Mouse (Mus musculus) A20 (cell line): ENCODE measurements around the gene Usp2.

Experiments
- DNase-seq: peaks from one replicate; pipeline ENCODE4 v3.0.0-alpha.2; 2011; ENCODE audit warnings: low read depth, low spot score

Usp2 gene

DNA sequence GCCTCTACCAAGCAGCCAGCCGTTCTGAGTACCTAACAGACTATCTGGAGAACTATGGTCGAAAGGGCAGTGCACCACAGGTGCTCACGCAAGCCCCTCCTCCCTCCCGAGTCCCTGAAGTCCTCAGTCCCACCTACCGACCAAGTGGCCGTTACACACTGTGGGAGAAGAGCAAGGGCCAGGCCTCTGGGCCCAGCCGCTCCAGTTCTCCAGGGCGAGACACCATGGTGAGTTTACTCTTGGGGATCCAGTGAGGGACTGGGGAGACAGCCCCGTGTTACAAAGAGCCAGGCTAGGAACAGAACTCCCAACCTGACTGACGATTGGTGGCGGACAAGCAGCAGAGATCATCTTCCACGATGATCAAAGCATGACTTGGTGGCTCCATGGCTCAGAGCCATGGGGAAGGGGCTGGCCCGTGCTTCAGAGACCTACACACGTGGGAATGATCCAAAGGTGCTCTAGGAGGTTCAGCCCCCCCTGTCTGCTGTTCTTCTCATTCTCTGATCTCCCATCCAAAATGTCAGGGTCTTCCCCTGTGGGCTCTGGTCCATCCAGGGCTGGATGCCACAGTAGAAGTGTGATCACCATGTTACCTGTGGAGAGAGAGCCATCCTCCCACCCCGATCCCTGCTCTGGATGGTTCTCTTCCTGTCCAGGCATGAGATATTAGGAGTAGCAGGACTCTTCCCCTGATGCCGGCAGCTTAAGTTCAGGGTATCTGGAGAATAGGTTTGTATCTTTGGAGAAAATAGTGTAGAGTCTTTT, 9.4 kb downstream of the Usp2 start:
- no peak for DNase-seq

DNA sequence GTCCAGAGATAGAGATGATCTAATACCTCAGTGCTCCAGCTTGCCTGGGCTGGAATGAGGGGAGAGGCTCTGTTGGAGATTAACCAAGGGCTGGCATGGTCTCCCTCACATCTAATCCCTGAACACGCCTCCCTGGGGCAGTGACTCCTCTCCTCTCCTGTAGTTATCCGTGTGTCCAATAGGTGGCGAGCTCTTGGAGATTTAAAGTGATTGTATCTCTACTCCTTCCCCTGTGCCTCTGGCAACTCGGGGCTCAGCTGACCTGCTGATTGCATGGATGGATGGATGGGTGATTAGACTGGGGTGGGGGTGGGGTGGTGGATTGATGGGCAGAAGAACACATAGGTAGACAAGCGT, 9.9 kb downstream of the Usp2 start:
- DNase-seq: peak; percentile 79

- DNase-seq: no peak
Measured at GRCm38 (mm10) chr9:44077266-44077910, 10.6 kb downstream of the Usp2 start.

DNA sequence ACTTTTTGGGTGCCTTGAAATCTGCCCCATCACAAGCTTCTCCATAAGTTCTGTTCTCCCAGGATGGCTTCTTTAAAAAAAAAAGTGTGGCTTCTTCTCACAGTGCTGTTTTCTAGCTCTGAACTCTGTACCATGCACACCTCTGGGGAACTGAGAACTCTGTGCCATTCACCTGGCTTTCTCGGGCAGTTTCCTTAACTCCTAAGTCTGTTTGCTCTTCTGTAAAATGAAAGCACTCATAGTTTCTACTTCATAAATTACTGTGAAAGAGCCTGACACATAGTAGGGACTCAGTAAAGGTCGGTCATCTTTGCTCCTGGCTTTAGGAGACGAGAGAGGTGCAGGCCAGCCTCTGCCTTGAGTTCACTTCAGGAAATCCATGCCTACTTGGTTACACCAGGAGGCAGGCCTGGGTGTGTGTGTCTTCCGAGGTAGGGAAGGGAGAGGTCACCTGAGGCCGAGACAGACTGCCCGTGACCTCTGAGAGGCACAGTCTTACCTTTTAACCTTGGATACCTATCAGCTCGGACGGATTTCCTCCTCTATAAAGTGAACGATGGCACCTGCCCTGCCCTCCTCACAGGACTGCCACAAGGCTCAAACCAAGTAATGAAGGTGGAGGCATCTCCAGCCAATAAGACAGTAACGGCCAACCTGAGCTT, 11.4 kb downstream of the Usp2 start:
- no peak for DNase-seq

- peak; percentile 60 for DNase-seq
Measured at GRCm38 (mm10) chr9:44078955-44079756, 12.3 kb downstream of the Usp2 start.

DNA sequence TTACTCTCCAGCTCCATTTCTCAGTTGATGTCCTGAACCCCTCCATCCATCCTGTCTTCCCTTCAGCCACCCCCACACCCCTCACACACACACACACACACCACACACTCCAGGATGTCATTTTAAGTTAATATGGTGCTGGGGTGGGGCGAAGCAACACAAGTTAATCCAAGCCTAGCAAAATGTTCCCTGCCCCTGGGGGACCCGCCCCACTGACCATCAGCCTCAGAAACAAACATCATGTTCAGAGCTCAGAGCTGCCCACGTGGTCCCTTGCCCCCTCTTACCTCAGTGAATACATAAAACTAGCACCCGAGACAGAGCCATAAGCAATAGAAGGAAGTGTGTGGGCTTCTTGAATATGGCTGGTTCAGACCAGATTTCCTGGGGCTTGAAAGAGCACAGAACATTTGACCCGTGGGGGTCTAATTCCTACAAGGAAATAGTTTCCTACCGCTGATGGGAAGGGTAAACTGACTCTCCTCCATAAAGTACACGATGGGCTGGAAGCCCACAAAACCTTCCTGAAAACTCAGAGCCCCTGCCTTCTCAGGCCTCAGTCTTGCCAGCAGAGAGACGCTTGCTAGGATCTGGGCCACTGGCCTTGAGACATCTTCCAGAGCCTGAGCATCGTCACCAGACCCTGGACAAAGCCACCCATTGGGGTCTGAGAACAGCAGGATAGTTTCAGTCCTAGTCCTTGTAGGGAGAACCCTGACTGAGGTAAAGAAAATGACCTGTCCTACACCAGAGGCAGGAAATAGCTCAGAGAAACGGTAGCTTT, 13.4 kb downstream of the Usp2 start:
- DNase-seq: no peak

DNA sequence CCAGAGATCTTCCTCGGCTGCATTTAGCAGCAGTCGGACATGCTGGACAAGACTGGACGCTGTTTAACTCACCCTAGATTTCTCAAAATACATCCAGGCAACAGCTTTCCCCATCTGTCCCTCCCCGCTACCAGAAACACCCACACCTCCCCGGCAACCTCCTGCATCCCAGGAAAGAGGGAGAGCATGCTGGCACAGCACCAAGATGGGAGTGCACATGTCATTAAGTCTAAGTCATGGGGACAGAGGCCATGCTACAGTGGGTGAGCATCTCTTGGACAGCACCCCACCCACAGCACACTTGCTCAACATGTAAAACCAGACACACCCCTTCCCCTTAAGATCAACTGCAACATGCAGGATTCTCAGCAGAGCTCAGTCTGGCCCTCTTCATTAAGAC, 14.1 kb downstream of the Usp2 start:
- no peak for DNase-seq

GRCm38 (mm10) chr9:44081581-44081980, 14.8 kb downstream of the Usp2 start:
- DNase-seq: no peak

GRCm38 (mm10) chr9:44082266-44082665, 15.4 kb downstream of the Usp2 start:
- DNase-seq: no peak

DNA sequence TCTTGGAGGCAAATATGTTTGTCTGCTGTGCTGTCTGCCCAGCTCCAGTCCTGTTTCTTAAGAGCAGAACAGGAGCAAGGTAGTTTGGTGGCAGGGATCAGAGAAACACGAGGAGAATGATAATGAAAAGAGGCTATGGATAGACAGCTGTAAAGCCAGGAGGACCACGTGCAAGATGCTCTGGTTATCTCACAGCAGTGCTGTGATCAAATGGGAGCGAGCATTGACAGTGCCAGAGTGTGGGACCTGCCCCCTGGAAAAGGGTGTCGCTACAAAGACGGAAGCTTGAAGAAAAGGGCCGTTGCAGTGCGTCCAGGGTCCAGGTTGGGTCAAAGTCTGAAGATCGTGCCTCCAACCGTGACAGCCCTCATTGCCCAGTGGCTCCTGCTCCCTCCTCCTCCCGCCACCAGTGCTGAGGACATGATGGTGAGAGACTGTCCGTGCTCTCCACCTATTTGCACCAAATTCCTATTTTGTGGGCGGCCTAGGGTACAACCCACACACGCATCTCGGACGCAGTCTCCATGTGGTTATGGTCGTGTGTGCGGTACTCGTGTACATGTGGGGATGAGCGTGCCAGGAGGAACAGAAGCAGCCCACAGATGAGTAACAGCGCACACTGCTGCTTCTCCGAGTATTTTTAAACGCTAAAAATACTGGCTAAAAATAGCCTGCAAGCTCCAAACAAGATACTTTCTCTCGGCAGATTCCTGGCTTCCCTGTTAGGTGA, 16.7 kb downstream of the Usp2 start:
- no peak for DNase-seq

DNA sequence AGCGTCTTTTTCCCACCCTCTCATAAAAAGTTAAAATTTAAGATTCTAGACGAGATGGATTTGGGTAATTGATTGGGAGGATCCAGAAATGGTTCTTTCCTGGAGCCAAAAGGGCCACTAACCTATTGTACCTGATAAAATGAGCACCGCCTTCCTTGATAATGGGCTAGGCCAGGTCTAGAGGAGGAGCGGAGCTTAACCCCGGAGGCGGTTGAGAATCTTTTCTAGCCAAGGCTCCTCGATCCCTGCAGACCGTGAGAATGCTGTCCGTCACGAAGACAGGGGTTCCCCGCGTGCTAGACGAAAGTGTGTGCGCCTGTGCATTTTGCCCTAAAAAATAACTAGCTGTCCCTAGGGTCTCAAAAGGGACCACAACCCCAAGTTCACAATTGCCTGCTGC, 17.4 kb downstream of the Usp2 start:
- no peak for DNase-seq

- peak; percentile 92 for DNase-seq
Measured at GRCm38 (mm10) chr9:44084659-44085229, 17.9 kb downstream of the Usp2 start.

- DNase-seq: no peak
Measured at GRCm38 (mm10) chr9:44085276-44085675, 18.5 kb downstream of the Usp2 start.

- peak; percentile 27 for DNase-seq
Measured at GRCm38 (mm10) chr9:44085741-44086665, 19.2 kb downstream of the Usp2 start.

GRCm38 (mm10) chr9:44086960-44087359, 20.1 kb downstream of the Usp2 start:
- peak; percentile 65 for DNase-seq

- DNase-seq: peak; percentile 90
Measured at GRCm38 (mm10) chr9:44087761-44088455, 21.1 kb downstream of the Usp2 start.

DNA sequence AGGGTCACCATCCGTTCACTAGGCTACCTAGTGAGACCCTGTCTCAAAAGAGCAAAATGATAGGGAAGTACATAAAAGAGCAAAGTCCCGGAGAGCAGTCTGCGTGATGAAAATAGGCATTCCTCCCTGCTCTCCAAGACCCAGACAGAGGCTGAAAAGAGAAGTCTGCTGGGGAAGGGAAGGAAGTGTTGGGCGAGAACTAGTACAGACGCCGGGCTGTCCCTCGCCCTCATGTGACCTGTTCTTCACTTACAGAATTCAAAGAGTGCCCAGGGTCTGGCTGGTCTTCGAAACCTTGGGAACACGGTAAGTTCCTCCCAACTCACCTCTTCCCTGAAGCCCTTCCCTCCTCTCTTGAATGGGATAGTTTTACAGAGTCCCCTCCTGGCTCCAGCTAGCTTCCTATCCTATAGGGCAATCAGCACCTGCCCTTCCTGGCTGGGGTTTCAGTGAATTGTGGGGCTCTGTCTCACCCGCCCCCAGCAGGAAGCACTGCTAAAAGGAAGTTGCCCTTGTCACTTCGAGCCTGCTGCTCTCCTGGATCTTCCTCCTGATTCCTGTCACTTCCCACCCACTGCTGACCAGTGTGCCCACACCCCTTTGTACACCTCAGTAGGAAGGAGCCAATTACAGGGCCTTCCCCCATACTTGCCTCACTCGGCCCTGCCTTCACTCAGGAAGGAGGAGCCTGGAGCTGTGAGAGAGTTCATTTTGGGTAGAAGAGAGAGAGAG, 22.2 kb downstream of the Usp2 start:
- DNase-seq: peak; percentile 60
